Mouse (Mus musculus): ENCODE measurements around the gene Gcnt2. TPM values are rescaled to one million over a fixed set of nuclear protein-coding genes. Genes with fewer than 3 reads are reported as not detected.

Gcnt2 gene
- total RNA-seq (2021) = 10 to 100 TPM; 16.7 to 17.7 TPM

GRCm38 (mm10) chr13:40859652-40860399, at the start of gene Gcnt2:
Gene Gcnt2, plus strand, starts transcription at chr13:40859754.
- DNase-seq = peak; percentile 34 to 57

- DNase-seq = no peak
Observed at GRCm38 (mm10) chr13:40820617-40821016, 38.9 kb upstream of the Gcnt2 start.

- no peak for DNase-seq
Observed at GRCm38 (mm10) chr13:40821911-40822310, 37.6 kb upstream of the Gcnt2 start.

- no peak for DNase-seq
Observed at GRCm38 (mm10) chr13:40841146-40841787, 18.3 kb upstream of the Gcnt2 start.

- no peak for DNase-seq
Observed at GRCm38 (mm10) chr13:40842141-40842540, 17.4 kb upstream of the Gcnt2 start.

GRCm38 (mm10) chr13:40843418-40844067, 16.0 kb upstream of the Gcnt2 start:
- peak; percentile 48 to 64 for DNase-seq

GRCm38 (mm10) chr13:40844144-40844543, 15.4 kb upstream of the Gcnt2 start:
- DNase-seq = no peak

- DNase-seq = no peak
Observed at GRCm38 (mm10) chr13:40845951-40846350, 13.6 kb upstream of the Gcnt2 start.

- no peak for DNase-seq
Observed at GRCm38 (mm10) chr13:40846375-40846774, 13.2 kb upstream of the Gcnt2 start.

- DNase-seq = no peak
Observed at GRCm38 (mm10) chr13:40847898-40848297, 11.7 kb upstream of the Gcnt2 start.

GRCm38 (mm10) chr13:40850686-40851085, 8.9 kb upstream of the Gcnt2 start:
- DNase-seq = no peak

- DNase-seq = no peak
Observed at GRCm38 (mm10) chr13:40851281-40851680, 8.3 kb upstream of the Gcnt2 start.

GRCm38 (mm10) chr13:40851961-40852360, 7.6 kb upstream of the Gcnt2 start:
- no peak for DNase-seq

GRCm38 (mm10) chr13:40852791-40853190, 6.8 kb upstream of the Gcnt2 start:
- no peak for DNase-seq

GRCm38 (mm10) chr13:40853842-40854241, 5.7 kb upstream of the Gcnt2 start:
- DNase-seq = no peak

GRCm38 (mm10) chr13:40854451-40855058, 5.0 kb upstream of the Gcnt2 start:
- no peak for DNase-seq

GRCm38 (mm10) chr13:40855266-40855665, 4.3 kb upstream of the Gcnt2 start:
- DNase-seq = no peak

- no peak for DNase-seq
Observed at GRCm38 (mm10) chr13:40856786-40857185, 2.8 kb upstream of the Gcnt2 start.

- no peak for DNase-seq
Observed at GRCm38 (mm10) chr13:40857281-40857818, 2.2 kb upstream of the Gcnt2 start.

- no peak for DNase-seq
Observed at GRCm38 (mm10) chr13:40859225-40859624, 329 bp upstream of the Gcnt2 start.

GRCm38 (mm10) chr13:40863006-40863405, 3.5 kb downstream of the Gcnt2 start:
- DNase-seq = no peak

GRCm38 (mm10) chr13:40868844-40869587, 9.5 kb downstream of the Gcnt2 start:
- no peak for DNase-seq

All from layer of hippocampus, postnatal 36 days (tissue).